In genomic region chr6:29031704-29032310, GRCm38 (mm10) we compare ENCODE assay signal across 28 mouse cellular contexts. TPM values are rescaled to one million over a fixed set of nuclear protein-coding genes. Genes with fewer than 3 reads are reported as not detected.
DNase-seq lines count a peak whose midpoint lies in the region; ATAC-seq and TF ChIP-seq lines count a peak whose summit lies in the region.
"Had no signal": no experiment of that assay in that cellular context is flagged by ENCODE, and none has a peak within 500 bp of the region (broad histone marks: within the 10 kb centered on the region; RNA-seq: fewer than 3 reads in every experiment).

No protein-coding gene starts in this region.

- H3K4me3 ChIP-seq in lung, embryonic 15.5 days, result no peak overlapping the region
- no peak overlapping the region for H3K4me3 ChIP-seq in lung, postnatal 0 days (ENCODE audit: low read depth, low read length)
- H3K4me3 ChIP-seq in kidney, adult 2 months (ENCODE audit: insufficient read depth, low read depth, low read length), result no peak overlapping the region
- H3K4me3 ChIP-seq: embryonic facial prominence, embryonic 13.5 days; erythroblast, embryonic 14.5 days; hindbrain, embryonic 10.5 days; kidney, embryonic 15.5 days; left cerebral cortex, adult 2 months; liver, embryonic 13.5 days; neural tube, embryonic 15.5 days had no signal

- H3K36me3 ChIP-seq in lung, embryonic 15.5 days, result no peaks in the 10 kb centered on the region
- H3K36me3 ChIP-seq in lung, postnatal 0 days (ENCODE audit: insufficient read depth, low read length), result no peaks in the 10 kb centered on the region
- no peaks in the 10 kb centered on the region for H3K36me3 ChIP-seq in kidney, adult 2 months (ENCODE audit: control insufficient read depth, insufficient read depth, low read length)
- H3K36me3 ChIP-seq: embryonic facial prominence, embryonic 13.5 days; hindbrain, embryonic 10.5 days; kidney, embryonic 15.5 days; liver, embryonic 13.5 days; neural tube, embryonic 15.5 days had no signal

- H3K27me3 ChIP-seq in lung, embryonic 15.5 days, result no peaks in the 10 kb centered on the region
- no peaks in the 10 kb centered on the region for H3K27me3 ChIP-seq in lung, postnatal 0 days (replicated peaks; ENCODE audit: insufficient read depth, low read length)
- no peaks in the 10 kb centered on the region for H3K27me3 ChIP-seq in kidney, adult 2 months (replicated peaks; ENCODE audit: control insufficient read depth, insufficient read depth, low read length)
- H3K27me3 ChIP-seq: neural tube, embryonic 15.5 days had no signal

- peak; percentile 70; the same call in 1 of the 2 replicates for ATAC-seq in lung, embryonic 15.5 days (ENCODE audit: borderline replicate concordance, extremely low read depth, low FRiP score, low TSS enrichment)
- no peak for ATAC-seq in lung, postnatal 0 days
- ATAC-seq in megakaryocyte, adult 5-6 weeks (ENCODE audit: poor library complexity, severe bottlenecking), result peak; percentile 78
- ATAC-seq: intestine, postnatal 0 days had no signal

- no peak overlapping the region for H3K27ac ChIP-seq in lung, embryonic 15.5 days
- no peak overlapping the region for H3K27ac ChIP-seq in lung, postnatal 0 days (ENCODE audit: low read length)
- H3K27ac ChIP-seq in kidney, adult 2 months (ENCODE audit: insufficient read depth, low read depth, low read length), result no peak overlapping the region
- H3K27ac ChIP-seq: embryonic facial prominence, embryonic 13.5 days; hindbrain, embryonic 10.5 days; kidney, embryonic 15.5 days; left cerebral cortex, adult 2 months; liver, embryonic 13.5 days; neural tube, embryonic 15.5 days had no signal

- no peak overlapping the region for H3K4me2 ChIP-seq in lung, embryonic 15.5 days
- no peak overlapping the region for H3K4me2 ChIP-seq in lung, postnatal 0 days (replicated peaks; ENCODE audit: low read depth, low read length)
- H3K4me2 ChIP-seq: embryonic facial prominence, embryonic 13.5 days; heart, embryonic 11.5 days; kidney, embryonic 15.5 days; liver, embryonic 13.5 days; neural tube, embryonic 15.5 days had no signal

- peaks cover 4% of the 10 kb centered on the region; the same call in 1 of the 2 replicates for H3K4me1 ChIP-seq in lung, embryonic 15.5 days
- no peaks in the 10 kb centered on the region for H3K4me1 ChIP-seq in lung, postnatal 0 days (ENCODE audit: insufficient read depth, low read depth, low read length)
- no peaks in the 10 kb centered on the region for H3K4me1 ChIP-seq in kidney, adult 2 months (ENCODE audit: control insufficient read depth, insufficient read depth, low read length)
- H3K4me1 ChIP-seq: kidney, embryonic 15.5 days; liver, embryonic 13.5 days had no signal

- H3K9me3 ChIP-seq in lung, embryonic 15.5 days, result no peaks in the 10 kb centered on the region
- no peaks in the 10 kb centered on the region for H3K9me3 ChIP-seq in lung, postnatal 0 days (ENCODE audit: low read length)
- H3K9me3 ChIP-seq: embryonic facial prominence, embryonic 13.5 days; liver, embryonic 13.5 days; neural tube, embryonic 15.5 days had no signal

- no peak overlapping the region for H3K9ac ChIP-seq in lung, embryonic 15.5 days
- H3K9ac ChIP-seq in lung, postnatal 0 days (replicated peaks; ENCODE audit: low read depth), result no peak overlapping the region
- H3K9ac ChIP-seq: embryonic facial prominence, embryonic 13.5 days; kidney, embryonic 15.5 days; liver, embryonic 13.5 days; neural tube, embryonic 15.5 days had no signal

- TF ChIP-seq CTCF in lung, postnatal 0 days (IDR thresholded peaks at IDR 0.05), result no peak
- TF ChIP-seq CTCF in kidney, adult 2 months (conservative IDR thresholded peaks at IDR 0.05; ENCODE audit: insufficient read depth, insufficient read length, low read depth, low read length), result no peak

- peak; percentile 27 to 36 for DNase-seq in cerebellum, postnatal 10 days
- no peak for DNase-seq in cerebellum, postnatal 14 days
- no peak for DNase-seq in lung, postnatal 0 days (ENCODE audit: low spot score)
- DNase-seq in adrenal gland, postnatal 14 days, result peak; percentile 69
- DNase-seq in kidney, adult 2 months, result no peak
- no peak for DNase-seq in cerebellum, adult 9-11 months
- DNase-seq: embryo, embryonic 11 days; liver, embryonic 13.5 days; right cerebral cortex, adult 18-20 months; thymus, adult 2 months had no signal

- TF ChIP-seq POLR2A in kidney, adult 2 months (IDR thresholded peaks at IDR 0.05; ENCODE audit: low read depth, low read length), result no peak

- no peak for TF ChIP-seq EP300 in lung, postnatal 0 days (IDR thresholded peaks at IDR 0.05)

- 81% methylated on average over 13 of the region's 13 CpGs for WGBS in lung, embryonic 15.5 days
- 83% methylated on average over 13 of the region's 13 CpGs for WGBS in lung, postnatal 0 days
- WGBS in kidney, adult 2 months, result 92% methylated on average over 13 of the region's 13 CpGs

RNA-seq across cellular contexts. Expression of gene Lep, which starts 28.2 kb away (rescaled TPM):
- polyA plus RNA-seq in lung, embryonic 15.5 days (2015; fragmentation: Nextera tagmentation; extraction: Ambion mirVana), result not detected in 2 replicates
- not detected in 2 replicates for polyA plus RNA-seq in lung, postnatal 0 days (2015; fragmentation: Nextera tagmentation; extraction: Ambion mirVana)
- 5.9 and 17.0 TPM in 2 replicates for total RNA-seq in adrenal gland, postnatal 14 days (2021)
- total RNA-seq in megakaryocyte, adult 5-6 weeks (2015), result not detected in 2 replicates
- total RNA-seq in megakaryocyte, adult 5-6 weeks (2017), result not detected in 2 replicates
- 1.4 and 2.6 TPM in 2 replicates for polyA plus RNA-seq in kidney, adult 2 months (2012; rRNA removed)
- total RNA-seq: layer of hippocampus, adult 8-10 months; left cerebral cortex, adult 2 months; left cerebral cortex, postnatal 36 days; MEL; midbrain, postnatal 0 days had no signal
- polyA plus RNA-seq: C2C12; embryonic facial prominence, embryonic 13.5 days; erythroblast, embryonic 14.5 days; heart, embryonic 11.5 days; heart, postnatal 0 days; hindbrain, embryonic 10.5 days; intestine, postnatal 0 days; kidney, embryonic 15.5 days; limb, embryonic 14.5 days; liver, embryonic 13.5 days; midbrain, postnatal 0 days; neural tube, embryonic 15.5 days; stomach, embryonic 16.5 days had no signal

Comparison
In these comparisons a context has a peak if more than half of its experiments do, and no peak if none do; other contexts are left out.
1. DNase-seq: peak in cerebellum, postnatal 10 days (2 of 2) and adrenal gland, postnatal 14 days (single experiment); none in cerebellum, postnatal 14 days (0 of 2), lung, postnatal 0 days (single experiment), kidney, adult 2 months (single experiment) and cerebellum, adult 9-11 months (single experiment).